Mouse (Mus musculus): ENCODE measurements around the gene Kremen1.

GRCm38 (mm10) chr11:5251112-5251511 lies 10.2 kb downstream of the Kremen1 start:
- TF ChIP-seq CTCF (IDR thresholded peaks at IDR 0.05; ENCODE audit: extremely low read depth, insufficient read depth, insufficient read length, insufficient replicate concordance), result no peak
- no peak for TF ChIP-seq POLR2A (IDR thresholded peaks at IDR 0.05; ENCODE audit: low read depth, low read length)

All from spleen, adult 2 months (tissue).